Mouse (Mus musculus) liver, embryonic 15.5 days (tissue): ENCODE measurements around the gene Cdk6. TPM values are rescaled to one million over a fixed set of nuclear protein-coding genes. Genes with fewer than 3 reads are reported as not detected.

Experiments
- ATAC-seq: fragments of 200-750 bp; cut with Nextera tagmentation; 2 replicates; pipeline ENCODE4 v1.8.0; 2017; ENCODE audit warnings: moderate number of reproducible peaks, mild to moderate bottlenecking, moderate library complexity; ENCODE audit not compliant: insufficient read depth
- H3K27ac ChIP-seq: fragments of 300-500 bp; sonication (generic); replicated peaks from 2 replicates; pipeline ENCODE4 v1.5.1; 2015; ENCODE audit warnings: mild to moderate bottlenecking, inconsistent platforms
- H3K27me3 ChIP-seq: fragments of 300-500 bp; sonication (generic); 2 replicates; pipeline ENCODE4 v1.6.1; 2015; ENCODE audit warnings: mild to moderate bottlenecking, inconsistent platforms
- H3K36me3 ChIP-seq: fragments of 300-500 bp; sonication (generic); replicated peaks from 2 replicates; pipeline ENCODE4 v1.6.1; 2015; ENCODE audit warnings: moderate library complexity, mild to moderate bottlenecking, inconsistent platforms
- H3K4me1 ChIP-seq: fragments of 300-500 bp; sonication (generic); replicated peaks from 2 replicates; pipeline ENCODE4 v1.6.1; 2015; ENCODE audit warnings: inconsistent platforms
- H3K4me2 ChIP-seq: fragments of 300-500 bp; sonication (generic); 2 replicates; pipeline ENCODE4 v1.6.1; 2015; ENCODE audit warnings: moderate library complexity, mild to moderate bottlenecking, inconsistent platforms
- H3K4me3 ChIP-seq: fragments of 300-500 bp; sonication (generic); replicated peaks from 2 replicates; pipeline ENCODE4 v1.5.1; 2015; ENCODE audit warnings: mild to moderate bottlenecking, inconsistent platforms
- H3K9ac ChIP-seq: fragments of 300-500 bp; sonication (generic); 2 replicates; pipeline ENCODE4 v1.6.1; 2015; ENCODE audit warnings: moderate library complexity, mild to moderate bottlenecking, inconsistent platforms
- H3K9me3 ChIP-seq: fragments of 300-500 bp; sonication (generic); replicated peaks from 2 replicates; pipeline ENCODE4 v1.6.1; 2016; ENCODE audit warnings: inconsistent platforms
- WGBS: fragments of 180-500 bp; shearing (Covaris S2); methylation state at CpG from one replicate; pipeline ENCODE4 v1.1.7; 2015; ENCODE audit warnings: mixed read lengths; ENCODE audit not compliant: insufficient replicate concordance; 5-methylcytosine and 5-hydroxymethylcytosine counted together
- polyA plus RNA-seq: library from polyadenylated mRNA; unstranded; fragments of >200 nt; fragmentation: Nextera tagmentation; extraction: Ambion mirVana; gene quantifications from 2 replicates; pipeline ENCODE4 v1.2.1, GENCODE M21; 2015

Cdk6 gene
- polyA plus RNA-seq, 1 experiment from 2014 or later = 19.2 TPM

DNA sequence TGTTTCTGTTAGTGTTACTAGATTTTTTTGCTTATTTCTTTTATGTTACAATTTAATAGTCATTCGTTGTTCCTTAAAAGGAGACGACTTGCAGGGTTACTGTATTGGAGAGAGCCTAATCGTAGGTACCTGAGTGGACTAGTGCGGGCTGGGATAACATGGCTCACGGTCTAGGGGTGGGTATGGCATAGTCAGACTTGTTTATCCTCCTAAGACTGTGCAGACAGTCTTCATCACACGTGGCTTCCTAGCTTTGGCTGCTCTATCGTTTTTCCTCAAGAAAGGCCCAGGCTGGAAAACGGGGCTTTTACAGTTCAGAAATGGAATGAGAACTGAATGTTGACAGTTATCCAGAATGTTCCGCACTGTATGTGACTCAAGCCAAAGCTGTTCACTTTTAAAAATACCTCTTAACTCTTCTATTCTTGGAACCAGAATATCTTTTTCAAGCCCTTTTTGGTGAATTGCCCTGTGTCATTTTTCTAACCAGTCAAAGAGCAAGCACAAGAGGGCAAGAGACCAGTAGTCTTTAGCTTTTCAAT lies 39.5 kb downstream of the Cdk6 start:
- peaks cover 43% of the 10 kb centered on the region for H3K4me1 ChIP-seq
- no peaks in the 10 kb centered on the region for H3K9me3 ChIP-seq
- H3K4me2 ChIP-seq = no peak overlapping the region
- H3K36me3 ChIP-seq = no peaks in the 10 kb centered on the region
- H3K4me3 ChIP-seq = no peak overlapping the region
- H3K9ac ChIP-seq = no peak overlapping the region
- ATAC-seq = no peak
- H3K27ac ChIP-seq = no peak overlapping the region
- 68% methylated on average over 9 of the region's 9 CpGs for WGBS
- no peaks in the 10 kb centered on the region for H3K27me3 ChIP-seq

DNA sequence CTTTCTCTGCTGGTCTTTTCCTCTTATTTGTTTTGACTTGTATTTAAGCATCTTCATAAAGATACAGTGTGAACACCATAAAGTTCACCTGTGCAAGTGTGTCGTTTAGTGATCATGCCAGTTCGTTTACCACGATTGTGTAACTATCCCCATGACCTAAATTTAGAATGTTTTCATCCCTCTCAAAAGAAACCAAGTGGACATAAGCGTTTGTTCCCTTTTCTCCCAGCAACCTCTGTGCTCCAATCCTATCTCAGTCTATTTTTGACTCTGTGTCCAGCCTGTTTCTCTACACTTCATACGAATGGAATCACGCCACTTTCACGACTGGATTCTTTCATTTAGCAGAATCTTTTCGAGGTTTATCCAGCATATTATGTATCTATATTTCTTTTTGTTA lies 40.5 kb downstream of the Cdk6 start:
- Histone ChIP-seq H3K4me2 (no peak overlapping the region), H3K27me3 (no peaks in the 10 kb centered on the region), H3K9me3 (no peaks in the 10 kb centered on the region), H3K9ac (no peak overlapping the region), H3K4me3 (no peak overlapping the region), H3K27ac (no peak overlapping the region), H3K4me1 (peaks cover 51% of the 10 kb centered on the region), H3K36me3 (no peaks in the 10 kb centered on the region)
- WGBS = 36% methylated on average over 8 of the region's 8 CpGs
- ATAC-seq = no peak

DNA sequence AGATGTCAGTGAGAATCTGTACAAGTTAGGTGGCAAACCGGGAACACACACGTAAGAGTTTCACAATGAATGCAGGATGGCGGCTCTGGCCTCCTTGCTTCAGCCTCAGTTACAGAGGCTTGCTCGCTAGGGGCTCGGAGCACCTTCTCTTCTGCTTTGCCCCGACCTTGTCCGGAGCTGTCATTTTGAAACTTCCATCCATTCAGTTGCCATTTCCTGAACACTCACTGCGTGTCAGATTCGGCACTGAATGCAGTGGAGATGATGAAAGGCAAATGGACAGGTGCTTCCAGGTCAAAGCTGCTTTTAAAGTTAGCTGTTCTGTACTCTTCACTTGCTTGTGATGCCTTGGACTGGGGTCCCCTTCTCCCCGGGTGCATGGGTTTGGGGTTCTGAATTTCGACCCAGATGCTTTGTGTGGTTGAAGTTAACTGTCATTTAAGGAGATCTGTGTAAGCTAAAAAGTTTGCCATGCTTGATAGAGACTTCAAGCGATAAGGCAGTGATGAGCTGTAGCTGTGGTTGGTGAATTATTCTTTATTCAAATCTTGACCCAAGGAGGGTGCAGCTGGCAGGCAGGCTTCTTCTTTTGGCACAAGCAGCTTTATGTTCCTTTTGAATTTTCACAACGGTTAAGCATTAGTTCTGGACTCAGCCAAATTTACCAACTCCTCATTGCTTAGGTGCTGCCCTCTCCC lies 41.2 kb downstream of the Cdk6 start:
- WGBS = 52% methylated on average over 13 of the region's 13 CpGs
- Histone ChIP-seq H3K4me2 (no peak overlapping the region), H3K27ac (no peak overlapping the region), H3K9ac (no peak overlapping the region), H3K4me3 (no peak overlapping the region), H3K27me3 (no peaks in the 10 kb centered on the region), H3K36me3 (no peaks in the 10 kb centered on the region), H3K9me3 (no peaks in the 10 kb centered on the region), H3K4me1 (peaks cover 55% of the 10 kb centered on the region)
- ATAC-seq = no peak

DNA sequence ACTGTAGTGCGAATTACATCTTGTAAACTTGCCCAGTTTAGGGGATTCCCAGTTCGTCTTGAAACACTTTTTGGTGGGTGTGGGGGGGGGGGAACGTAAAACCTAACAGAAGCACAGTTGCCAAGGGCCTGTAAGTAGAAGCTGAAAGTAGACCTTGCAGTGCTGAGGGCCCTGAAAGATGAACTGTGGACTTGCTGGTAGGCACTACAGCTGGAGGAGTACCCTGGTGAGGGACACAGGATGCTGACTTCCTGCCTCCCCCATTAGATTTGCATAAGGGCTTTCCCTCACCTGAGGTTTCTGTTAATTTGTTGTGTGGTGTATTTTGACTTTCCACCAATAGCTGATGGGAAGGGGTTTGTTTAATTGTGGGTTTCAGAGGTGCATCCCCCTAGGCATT lies 42.3 kb downstream of the Cdk6 start:
- Histone ChIP-seq H3K27ac (no peak overlapping the region), H3K4me2 (no peak overlapping the region), H3K27me3 (no peaks in the 10 kb centered on the region), H3K9me3 (no peaks in the 10 kb centered on the region), H3K4me3 (no peak overlapping the region), H3K9ac (no peak overlapping the region), H3K36me3 (no peaks in the 10 kb centered on the region), H3K4me1 (peaks cover 55% of the 10 kb centered on the region)
- 66% methylated on average over 3 of the region's 3 CpGs for WGBS
- no peak for ATAC-seq

DNA sequence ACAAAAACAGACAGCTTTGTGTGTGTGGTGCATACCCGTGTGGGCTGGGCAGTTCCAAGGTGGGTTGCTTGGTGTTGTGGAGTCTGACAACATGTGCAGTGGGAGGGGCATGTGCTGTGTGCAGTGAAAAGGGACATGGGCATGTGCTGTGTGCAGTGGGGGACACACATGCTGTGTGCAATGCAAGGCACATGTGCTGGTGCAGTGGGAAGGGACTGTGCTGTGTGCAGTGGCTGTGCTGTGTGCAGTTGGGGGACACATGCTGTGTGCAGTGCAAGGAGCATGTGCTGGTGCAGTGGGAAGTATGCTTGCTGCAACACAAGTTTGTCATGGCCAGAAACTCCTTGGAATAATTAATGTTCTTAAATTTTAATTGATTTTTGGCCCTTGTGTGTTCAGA lies 43.8 kb downstream of the Cdk6 start:
- no peaks in the 10 kb centered on the region for H3K27me3 ChIP-seq
- no peak overlapping the region for H3K9ac ChIP-seq
- H3K9me3 ChIP-seq = no peaks in the 10 kb centered on the region
- no peak for ATAC-seq
- no peak overlapping the region for H3K27ac ChIP-seq
- H3K4me2 ChIP-seq = no peak overlapping the region
- peaks cover 49% of the 10 kb centered on the region for H3K4me1 ChIP-seq
- 37% methylated on average over 1 of the region's 1 CpGs for WGBS
- no peaks in the 10 kb centered on the region for H3K36me3 ChIP-seq
- no peak overlapping the region for H3K4me3 ChIP-seq

DNA sequence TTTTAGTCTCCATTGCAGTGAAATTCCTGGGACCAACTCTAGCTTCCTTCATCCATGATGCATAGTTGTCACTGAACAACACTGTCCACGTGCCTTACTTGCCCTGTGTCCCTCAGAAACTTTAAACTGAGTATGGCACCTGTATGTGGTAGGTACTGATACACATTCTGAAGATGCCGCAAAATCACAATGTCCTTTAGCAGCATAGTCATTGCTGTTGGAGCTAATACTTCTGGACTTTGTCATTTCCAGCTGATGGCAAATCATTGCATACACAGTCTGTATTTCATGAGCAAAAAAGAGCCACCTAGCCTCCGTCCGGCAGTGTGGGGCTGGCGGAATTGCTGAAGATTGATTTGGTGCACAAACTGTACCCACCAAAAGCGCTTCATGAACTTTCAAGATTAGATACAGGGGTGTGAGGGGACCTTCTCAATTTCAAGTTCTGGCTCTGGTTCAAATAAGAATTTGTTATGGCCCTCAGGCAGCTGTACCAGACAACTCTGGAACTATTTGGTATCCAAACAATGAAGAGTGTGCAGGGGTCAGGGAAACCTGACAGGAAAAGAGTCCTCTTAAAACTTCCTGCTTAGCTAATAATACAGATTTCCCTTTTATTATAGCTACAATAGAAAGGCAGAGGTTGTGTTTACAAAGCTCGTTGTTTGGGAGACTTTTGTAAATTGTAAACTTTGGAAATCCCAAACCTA lies 44.9 kb downstream of the Cdk6 start:
- 0 out of 2 replicates have a peak, but pooled peaks cover 2% of the 10 kb centered on the region for H3K36me3 ChIP-seq
- H3K4me3 ChIP-seq = no peak overlapping the region
- H3K27ac ChIP-seq = no peak overlapping the region
- H3K4me1 ChIP-seq = peaks cover 47% of the 10 kb centered on the region
- 61% methylated on average over 7 of the region's 7 CpGs for WGBS
- H3K27me3 ChIP-seq = no peaks in the 10 kb centered on the region
- ATAC-seq = peak; percentile 14; the same call in 1 of the 2 replicates
- no peaks in the 10 kb centered on the region for H3K9me3 ChIP-seq
- no peak overlapping the region for H3K9ac ChIP-seq
- H3K4me2 ChIP-seq = no peak overlapping the region

DNA sequence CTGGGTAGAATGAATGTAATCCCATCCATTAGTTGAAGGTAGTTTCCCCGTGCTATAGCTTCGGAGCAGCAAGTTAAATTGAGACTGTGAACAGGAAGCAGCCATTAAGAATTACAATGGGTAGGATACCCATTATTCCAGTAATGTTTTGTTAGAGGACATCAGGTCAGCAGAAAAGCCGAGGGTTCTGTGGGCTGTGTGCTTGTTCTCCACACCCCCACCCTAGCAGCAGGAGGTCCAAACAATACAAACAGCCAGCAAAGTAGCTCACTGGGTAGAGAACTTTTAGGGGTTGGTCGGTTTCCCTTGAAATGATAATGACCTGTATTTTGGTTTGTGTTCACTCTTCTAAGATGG lies 45.4 kb downstream of the Cdk6 start:
- whole genome bisulfite sequencing = 51% methylated on average over 4 of the region's 4 CpGs
- Histone ChIP-seq H3K9me3 (no peaks in the 10 kb centered on the region), H3K9ac (no peak overlapping the region), H3K4me1 (peaks cover 42% of the 10 kb centered on the region), H3K27ac (no peak overlapping the region), H3K27me3 (no peaks in the 10 kb centered on the region), H3K36me3 (0 out of 2 replicates have a peak, but pooled peaks cover 6% of the 10 kb centered on the region), H3K4me3 (no peak overlapping the region), H3K4me2 (no peak overlapping the region)
- no peak for ATAC-seq

DNA sequence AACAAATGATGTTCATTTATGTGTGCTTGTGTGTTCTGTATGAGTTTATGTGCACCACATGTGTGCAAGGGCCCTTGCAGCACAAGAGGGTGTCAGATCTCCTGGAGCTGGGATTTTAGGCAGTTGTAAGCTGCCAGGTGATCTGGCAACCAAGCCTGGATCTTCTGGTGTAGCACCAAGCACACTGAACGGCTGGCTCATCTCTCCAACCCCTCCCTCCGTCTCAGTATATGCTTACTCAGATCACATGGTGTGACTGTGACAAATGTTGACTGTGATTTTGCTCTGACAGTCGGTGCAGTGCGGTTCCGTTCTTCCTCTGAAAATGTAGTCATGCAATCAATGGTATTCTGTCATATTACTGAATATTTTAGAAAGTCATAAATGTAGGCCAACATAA lies 45.9 kb downstream of the Cdk6 start:
- Histone ChIP-seq H3K27ac (no peak overlapping the region), H3K9ac (no peak overlapping the region), H3K4me2 (no peak overlapping the region), H3K4me3 (no peak overlapping the region), H3K9me3 (no peaks in the 10 kb centered on the region), H3K36me3 (0 out of 2 replicates have a peak, but pooled peaks cover 6% of the 10 kb centered on the region), H3K4me1 (peaks cover 40% of the 10 kb centered on the region), H3K27me3 (no peaks in the 10 kb centered on the region)
- no peak for ATAC-seq
- WGBS = 43% methylated on average over 5 of the region's 5 CpGs

DNA sequence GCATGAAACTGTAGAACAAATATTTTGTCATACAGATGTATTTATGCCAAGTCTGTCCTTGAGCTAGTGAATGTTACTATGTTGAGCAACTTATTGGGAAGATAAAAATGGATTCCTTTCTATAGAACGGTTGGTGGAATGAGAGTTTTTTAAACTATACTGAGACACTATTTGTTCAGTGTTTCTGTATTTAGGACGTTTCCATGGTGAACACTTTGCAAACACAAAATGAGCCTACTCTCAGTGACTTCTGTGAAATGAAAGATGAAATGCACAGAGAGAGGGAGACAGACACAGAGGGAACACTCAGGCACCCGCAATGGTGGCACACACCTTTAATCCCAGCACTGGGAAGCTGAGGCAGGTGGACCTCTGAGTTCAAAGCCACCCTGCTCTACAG lies 51.6 kb downstream of the Cdk6 start:
- Histone ChIP-seq H3K9ac (no peak overlapping the region), H3K4me3 (no peak overlapping the region), H3K27ac (no peak overlapping the region), H3K36me3 (0 out of 2 replicates have a peak, but pooled peaks cover 9% of the 10 kb centered on the region), H3K4me2 (no peak overlapping the region), H3K9me3 (no peaks in the 10 kb centered on the region), H3K27me3 (no peaks in the 10 kb centered on the region), H3K4me1 (peaks cover 10% of the 10 kb centered on the region; the same call in 1 of the 2 replicates)
- WGBS = 68% methylated on average over 3 of the region's 3 CpGs
- no peak for ATAC-seq

DNA sequence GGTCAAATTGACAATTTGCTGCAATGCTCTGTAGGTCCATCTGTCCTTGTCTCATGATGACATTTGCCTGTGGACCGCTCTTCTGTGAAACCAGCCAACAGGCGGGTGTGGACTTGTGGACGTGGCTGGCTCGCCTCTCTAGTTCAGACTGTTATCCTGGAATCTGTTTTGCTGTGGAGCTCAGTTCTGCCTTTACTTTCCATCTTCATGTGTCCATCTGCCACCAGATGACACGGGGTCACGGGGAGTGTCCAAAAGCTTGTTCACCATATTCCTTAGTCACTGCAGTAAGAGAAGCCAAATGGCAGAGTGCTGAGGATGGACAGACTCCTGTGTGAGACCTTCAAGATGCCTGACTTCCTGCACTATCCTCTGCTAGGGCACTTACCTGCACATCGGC lies 52.9 kb downstream of the Cdk6 start:
- Histone ChIP-seq H3K4me1 (peaks cover 10% of the 10 kb centered on the region; the same call in 1 of the 2 replicates), H3K4me3 (no peak overlapping the region), H3K27ac (no peak overlapping the region), H3K4me2 (no peak overlapping the region), H3K9ac (no peak overlapping the region), H3K9me3 (no peaks in the 10 kb centered on the region), H3K36me3 (0 out of 2 replicates have a peak, but pooled peaks cover 9% of the 10 kb centered on the region), H3K27me3 (no peaks in the 10 kb centered on the region)
- ATAC-seq = no peak
- WGBS = 74% methylated on average over 7 of the region's 7 CpGs

DNA sequence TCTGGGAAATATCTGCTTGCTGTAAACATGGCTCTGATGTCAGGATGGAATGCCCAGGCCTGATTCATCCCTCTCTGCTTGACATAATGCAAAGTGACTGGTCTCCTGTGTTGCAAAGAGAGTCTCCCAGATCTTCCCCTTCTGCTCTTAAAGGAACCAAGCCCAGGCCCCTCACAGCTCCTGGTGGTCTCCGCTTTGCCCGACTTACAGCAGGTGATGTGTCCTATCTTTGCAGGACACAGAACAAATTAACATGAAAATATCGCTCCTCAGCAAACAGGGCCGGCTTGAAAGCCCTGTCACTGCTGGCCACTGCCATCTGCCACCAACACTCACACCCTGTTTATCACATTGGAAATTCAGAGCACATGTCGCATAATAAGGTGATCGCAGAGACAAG lies 53.7 kb downstream of the Cdk6 start:
- Histone ChIP-seq H3K36me3 (0 out of 2 replicates have a peak, but pooled peaks cover 9% of the 10 kb centered on the region), H3K27ac (no peak overlapping the region), H3K4me1 (peaks cover 10% of the 10 kb centered on the region; the same call in 1 of the 2 replicates), H3K27me3 (no peaks in the 10 kb centered on the region), H3K4me3 (no peak overlapping the region), H3K9ac (no peak overlapping the region), H3K4me2 (no peak overlapping the region), H3K9me3 (no peaks in the 10 kb centered on the region)
- no peak for ATAC-seq
- WGBS = 56% methylated on average over 6 of the region's 6 CpGs
